Mouse (Mus musculus): ENCODE measurements at regions not wholly inside any gene's neighbourhood (a gene's known extent, or its start where the extent isn't known, plus 50 kb on each side); places are given as distances from the start of the nearest gene placed in this dataset.

GRCm38 (mm10) chr5:43133672-43134071 lies 99.3 kb upstream of the Cpeb2 start:
- TF ChIP-seq POLR2A (IDR thresholded peaks at IDR 0.05; ENCODE audit: borderline replicate concordance, extremely low read depth, low read depth, low read length): no peak
- TF ChIP-seq CTCF (IDR thresholded peaks at IDR 0.05; ENCODE audit: insufficient read depth, low read length): no peak
